Mouse (Mus musculus) liver, embryonic 16.5 days (tissue): ENCODE measurements at regions not wholly inside any gene's neighbourhood (a gene's known extent, or its start where the extent isn't known, plus 50 kb on each side); places are given as distances from the start of the nearest gene placed in this dataset.

Experiments
- ATAC-seq: fragments of 200-750 bp; cut with Nextera tagmentation; 2 replicates; pipeline ENCODE4 v1.8.0; 2017; ENCODE audit warnings: low read depth, mild to moderate bottlenecking, moderate number of reproducible peaks, moderate library complexity
- H3K27ac ChIP-seq: fragments of 300-500 bp; sonication (generic); 2 replicates; pipeline ENCODE4 v1.5.1; 2014; ENCODE audit warnings: mild to moderate bottlenecking, low read length
- H3K27me3 ChIP-seq: fragments of 300-500 bp; sonication (generic); 2 replicates; pipeline ENCODE4 v1.6.1; 2014; ENCODE audit warnings: low read depth, low read length, mixed read lengths; ENCODE audit not compliant: control insufficient read depth, insufficient read depth
- H3K36me3 ChIP-seq: fragments of 300-500 bp; sonication (generic); 2 replicates; pipeline ENCODE4 v1.6.1; 2014; ENCODE audit warnings: mild to moderate bottlenecking; ENCODE audit not compliant: control insufficient read depth, insufficient read depth
- H3K4me1 ChIP-seq: fragments of 300-500 bp; sonication (generic); 2 replicates; pipeline ENCODE4 v1.6.1; 2014; ENCODE audit warnings: low read depth, low read length, mixed read lengths; ENCODE audit not compliant: control insufficient read depth
- H3K4me2 ChIP-seq: fragments of 300-500 bp; sonication (generic); 2 replicates; pipeline ENCODE4 v1.6.1; 2014; ENCODE audit warnings: low read depth, low read length, mixed read lengths
- H3K4me3 ChIP-seq: fragments of 300-500 bp; sonication (generic); 2 replicates; pipeline ENCODE4 v1.5.1; 2014; ENCODE audit warnings: low read depth, mild to moderate bottlenecking, low read length
- H3K9ac ChIP-seq: fragments of 300-500 bp; sonication (generic); 2 replicates; pipeline ENCODE4 v1.6.1; 2014; ENCODE audit warnings: low read depth, low read length
- H3K9me3 ChIP-seq: fragments of 300-500 bp; sonication (generic); replicated peaks from 2 replicates; pipeline ENCODE4 v1.6.1; 2016; ENCODE audit warnings: low read length; ENCODE audit not compliant: control insufficient read depth
- WGBS: fragments of 180-500 bp; shearing (Covaris S2); extraction: QIAGEN DNeasy Blood & Tissue Kit; methylation state at CpG from one replicate; pipeline ENCODE4 v1.1.7; 2014; ENCODE audit not compliant: insufficient replicate concordance; 5-methylcytosine and 5-hydroxymethylcytosine counted together

GRCm38 (mm10) chr12:110027976-110028375 is 250.9 kb upstream of the Dio3 start:
- H3K27me3 ChIP-seq: no peaks in the 10 kb centered on the region
- no peak overlapping the region for H3K27ac ChIP-seq
- no peak for ATAC-seq
- no peak overlapping the region for H3K4me3 ChIP-seq
- H3K4me1 ChIP-seq: peaks cover 4% of the 10 kb centered on the region
- no peak overlapping the region for H3K9ac ChIP-seq
- 60% methylated on average over 12 of the region's 12 CpGs for WGBS
- no peaks in the 10 kb centered on the region for H3K36me3 ChIP-seq
- no peak overlapping the region for H3K4me2 ChIP-seq
- no peaks in the 10 kb centered on the region for H3K9me3 ChIP-seq

- no peak overlapping the region for H3K27ac ChIP-seq
- H3K9ac ChIP-seq: no peak overlapping the region
- H3K27me3 ChIP-seq: no peaks in the 10 kb centered on the region
- no peak for ATAC-seq
- peaks cover 4% of the 10 kb centered on the region for H3K4me1 ChIP-seq
- H3K36me3 ChIP-seq: no peaks in the 10 kb centered on the region
- WGBS: 48% methylated on average over 9 of the region's 9 CpGs
- H3K9me3 ChIP-seq: no peaks in the 10 kb centered on the region
- H3K4me2 ChIP-seq: no peak overlapping the region
- H3K4me3 ChIP-seq: no peak overlapping the region
These were observed 250.2 kb upstream of the Dio3 start for GRCm38 (mm10) chr12:110028646-110029045.

GRCm38 (mm10) chr12:110031326-110031725 is 247.5 kb upstream of the Dio3 start:
- no peak for ATAC-seq
- Histone ChIP-seq H3K4me3 (no peak overlapping the region), H3K27me3 (no peaks in the 10 kb centered on the region), H3K27ac (no peak overlapping the region), H3K9ac (no peak overlapping the region), H3K9me3 (no peaks in the 10 kb centered on the region), H3K4me2 (no peak overlapping the region), H3K36me3 (no peaks in the 10 kb centered on the region), H3K4me1 (peaks cover 4% of the 10 kb centered on the region)
- WGBS: 39% methylated on average over 6 of the region's 6 CpGs

GRCm38 (mm10) chr12:110035171-110035570 is 243.7 kb upstream of the Dio3 start:
- 52% methylated on average over 8 of the region's 8 CpGs for WGBS
- Histone ChIP-seq H3K4me2 (no peak overlapping the region), H3K27ac (no peak overlapping the region), H3K4me3 (no peak overlapping the region), H3K36me3 (no peaks in the 10 kb centered on the region), H3K9me3 (no peaks in the 10 kb centered on the region), H3K27me3 (no peaks in the 10 kb centered on the region), H3K4me1 (no peaks in the 10 kb centered on the region), H3K9ac (no peak overlapping the region)
- ATAC-seq: no peak

- Histone ChIP-seq H3K4me2 (no peak overlapping the region), H3K9ac (no peak overlapping the region), H3K9me3 (no peaks in the 10 kb centered on the region), H3K4me1 (no peaks in the 10 kb centered on the region), H3K27ac (no peak overlapping the region), H3K36me3 (no peaks in the 10 kb centered on the region), H3K27me3 (no peaks in the 10 kb centered on the region), H3K4me3 (no peak overlapping the region)
- WGBS: 37% methylated on average over 15 of the region's 15 CpGs
- ATAC-seq: no peak
These were observed 238.2 kb upstream of the Dio3 start for GRCm38 (mm10) chr12:110040682-110041081.

- Histone ChIP-seq H3K4me1 (no peaks in the 10 kb centered on the region), H3K4me2 (no peak overlapping the region), H3K27ac (no peak overlapping the region), H3K9me3 (no peaks in the 10 kb centered on the region), H3K4me3 (no peak overlapping the region), H3K27me3 (no peaks in the 10 kb centered on the region), H3K9ac (no peak overlapping the region), H3K36me3 (no peaks in the 10 kb centered on the region)
- ATAC-seq: no peak
- WGBS: 48% methylated on average over 3 of the region's 3 CpGs
These were observed 237.1 kb upstream of the Dio3 start for GRCm38 (mm10) chr12:110041782-110042181.

GRCm38 (mm10) chr12:110044266-110044665 is 234.6 kb upstream of the Dio3 start:
- Histone ChIP-seq H3K9me3 (no peaks in the 10 kb centered on the region), H3K4me3 (no peak overlapping the region), H3K4me1 (no peaks in the 10 kb centered on the region), H3K36me3 (no peaks in the 10 kb centered on the region), H3K4me2 (no peak overlapping the region), H3K27me3 (no peaks in the 10 kb centered on the region), H3K27ac (no peak overlapping the region), H3K9ac (no peak overlapping the region)
- ATAC-seq: no peak
- 56% methylated on average over 5 of the region's 5 CpGs for WGBS

GRCm38 (mm10) chr12:110044721-110045120 is 234.1 kb upstream of the Dio3 start:
- Histone ChIP-seq H3K27ac (no peak overlapping the region), H3K36me3 (no peaks in the 10 kb centered on the region), H3K9me3 (no peaks in the 10 kb centered on the region), H3K4me3 (no peak overlapping the region), H3K4me2 (no peak overlapping the region), H3K9ac (no peak overlapping the region), H3K4me1 (no peaks in the 10 kb centered on the region), H3K27me3 (no peaks in the 10 kb centered on the region)
- ATAC-seq: no peak
- WGBS: 76% methylated on average over 5 of the region's 5 CpGs

- Histone ChIP-seq H3K4me2 (no peak overlapping the region), H3K27ac (no peak overlapping the region), H3K4me1 (no peaks in the 10 kb centered on the region), H3K9ac (no peak overlapping the region), H3K4me3 (no peak overlapping the region), H3K36me3 (no peaks in the 10 kb centered on the region), H3K9me3 (no peaks in the 10 kb centered on the region), H3K27me3 (no peaks in the 10 kb centered on the region)
- no peak for ATAC-seq
- 59% methylated on average over 17 of the region's 17 CpGs for WGBS
These were observed 233.0 kb upstream of the Dio3 start for GRCm38 (mm10) chr12:110045770-110046330.
